Mouse (Mus musculus) small intestine, adult 2 months (tissue): ENCODE data around the gene Rps16.

Source experiments
- CTCF ChIP-seq: fragments of 200-500 bp; IDR thresholded peaks from 2 replicates; pipeline ENCODE4 v1.5.1; 2012; ENCODE audit warnings: low read depth, mild to moderate bottlenecking, control low read depth, inconsistent platforms, low read length, moderate library complexity, mixed read lengths; ENCODE audit not compliant: insufficient replicate concordance, insufficient read length; ENCODE audit errors: extremely low read depth
- POLR2A ChIP-seq: fragments of 200-500 bp; IDR thresholded peaks from 2 replicates; pipeline ENCODE4 v1.6.1; 2012; ENCODE audit warnings: low read depth, mild to moderate bottlenecking, control low read depth, inconsistent platforms, low read length, moderate library complexity

- no peak for TF ChIP-seq CTCF
- no peak for TF ChIP-seq POLR2A
These were observed 45.0 kb downstream of the Rps16 start for GRCm38 (mm10) chr7:28395425-28395824.
